Mouse (Mus musculus): ENCODE data around the gene Elavl2.

DNA sequence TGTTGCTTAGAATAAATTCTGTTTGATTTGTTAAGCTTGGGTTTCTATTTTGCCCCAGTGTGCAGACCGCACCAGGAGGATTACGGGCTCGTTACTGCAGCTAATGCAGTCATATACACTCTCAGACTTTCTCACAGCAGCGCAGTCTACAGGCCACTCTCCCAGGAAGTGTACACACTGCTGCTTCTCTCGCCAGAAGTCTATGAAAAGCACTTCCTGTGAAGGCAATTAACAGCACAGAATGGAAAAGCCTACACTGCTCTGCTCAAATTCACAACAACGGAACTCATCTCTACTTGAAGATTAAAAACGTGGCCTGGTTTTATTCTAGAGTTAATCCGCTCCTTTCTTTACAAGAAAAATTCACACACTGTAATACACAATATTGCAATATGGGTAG, 137.7 kb downstream of the Elavl2 start:
- no peak for TF ChIP-seq CTCF (IDR thresholded peaks at IDR 0.05; ENCODE audit: extremely low read depth, insufficient read length, insufficient replicate concordance, low read depth, low read length)
- no peak for TF ChIP-seq POLR2A (IDR thresholded peaks at IDR 0.05; ENCODE audit: low read depth, low read length)

Measured in small intestine, adult 2 months (tissue).